Mouse (Mus musculus) small intestine, adult 2 months (tissue): ENCODE data around the gene Vcan.

ENCODE experiments used
- CTCF ChIP-seq: fragments of 200-500 bp; IDR thresholded peaks from 2 replicates; pipeline ENCODE4 v1.5.1; 2012; ENCODE audit warnings: low read depth, mild to moderate bottlenecking, control low read depth, inconsistent platforms, low read length, moderate library complexity, mixed read lengths; ENCODE audit not compliant: insufficient replicate concordance, insufficient read length; ENCODE audit errors: extremely low read depth
- POLR2A ChIP-seq: fragments of 200-500 bp; IDR thresholded peaks from 2 replicates; pipeline ENCODE4 v1.6.1; 2012; ENCODE audit warnings: low read depth, mild to moderate bottlenecking, control low read depth, inconsistent platforms, low read length, moderate library complexity

- TF ChIP-seq POLR2A: no peak
- no peak for TF ChIP-seq CTCF
Measured at GRCm38 (mm10) chr13:89645589-89645988, 96.7 kb downstream of the Vcan start.
